Mouse (Mus musculus) liver, adult 2 months (tissue): ENCODE data around the gene Bhlhe41.

Source experiments
- CTCF ChIP-seq: fragments of 200-500 bp; IDR thresholded peaks from 2 replicates; pipeline ENCODE4 v1.5.1; 2011; ENCODE audit warnings: low read depth, low read length, control low read depth
- POLR2A ChIP-seq: fragments of 200-500 bp; IDR thresholded peaks from 2 replicates; pipeline ENCODE4 v1.6.1; 2011; ENCODE audit warnings: low read length, control low read depth; ENCODE audit not compliant: insufficient read depth; ENCODE audit errors: extremely low read depth

GRCm38 (mm10) chr6:145858414-145858813 is 6.9 kb downstream of the Bhlhe41 start:
- TF ChIP-seq CTCF (no peak), POLR2A (no peak)
